Mouse (Mus musculus): Measurements from ENCODE around the gene Mrm1.

DNA sequence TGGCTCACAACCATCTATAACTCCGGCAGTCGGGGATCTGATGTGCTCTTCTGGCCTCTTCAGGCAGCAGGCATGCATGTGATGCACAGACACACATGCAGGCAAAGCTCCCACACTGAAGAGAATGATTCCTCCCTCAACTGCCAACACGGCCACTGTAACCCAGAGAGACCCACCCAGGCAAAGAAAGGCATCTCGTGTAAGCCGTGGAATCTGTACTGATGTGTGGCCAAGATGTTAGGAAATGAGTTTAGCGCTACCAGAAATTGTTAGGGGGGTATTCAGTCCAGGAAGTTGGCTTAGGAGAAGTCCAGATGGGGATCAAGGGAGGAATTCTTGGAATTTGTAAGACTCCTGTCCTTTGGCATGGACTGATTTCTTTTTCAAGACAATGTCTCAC, 28.9 kb downstream of the Mrm1 start:
- TF ChIP-seq POLR2A (IDR thresholded peaks at IDR 0.05; ENCODE audit: insufficient read length, low read depth) (no peak), MYOD1 (IDR thresholded peaks at IDR 0.05; ENCODE audit: control insufficient read depth in 1 of 3, insufficient read length in 2 of 3, low read depth in 2 of 3) (no peak), TCF12 (IDR thresholded peaks at IDR 0.05; ENCODE audit: insufficient read depth, poor library complexity, severe bottlenecking) (no peak), POLR2AphosphoS2 (IDR thresholded peaks at IDR 0.05; ENCODE audit: insufficient read length, low read depth) (no peak), MAX (IDR thresholded peaks at IDR 0.05; ENCODE audit: low read depth) (no peak), MYOG (IDR thresholded peaks at IDR 0.05; ENCODE audit: control insufficient read depth in 1 of 3, insufficient read depth in 1 of 3, insufficient read length in 2 of 3, low read depth in 2 of 3) (no peak), USF1 (IDR thresholded peaks at IDR 0.05; ENCODE audit: low read depth) (no peak)
